Mouse (Mus musculus): ENCODE measurements around the gene Manba. TPM values are rescaled to one million over a fixed set of nuclear protein-coding genes. Genes with fewer than 3 reads are reported as not detected.

The Manba gene
- polyA plus RNA-seq, 1 experiment from 2014 or later: 35.2 TPM

DNA sequence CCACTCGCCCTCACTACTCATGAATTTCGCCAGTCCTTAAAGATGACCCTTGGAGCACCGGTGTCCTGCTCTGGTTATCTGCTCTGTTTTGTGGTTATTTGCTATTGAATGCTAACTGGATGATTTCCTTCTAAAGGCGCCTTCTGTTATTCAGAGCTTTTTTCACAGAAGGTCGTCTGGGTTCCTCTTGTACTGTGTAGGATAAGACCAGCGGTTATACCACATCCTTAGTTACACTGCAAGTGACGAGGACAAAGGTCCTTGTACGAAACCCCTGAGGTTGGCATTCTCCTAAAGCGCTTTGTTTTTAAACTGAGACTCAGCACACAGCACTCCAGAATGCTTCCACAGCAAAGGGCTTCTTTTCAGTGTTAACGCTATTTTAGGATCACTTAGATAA is 117.3 kb downstream of the Manba start:
- peaks cover 41% of the 10 kb centered on the region; the same call in 1 of the 2 replicates for H3K36me3 ChIP-seq
- peak overlapping the region; percentile 88 for H3K27ac ChIP-seq
- H3K27me3 ChIP-seq: no peaks in the 10 kb centered on the region
- H3K9me3 ChIP-seq (replicated peaks): no peaks in the 10 kb centered on the region
- peaks cover 49% of the 10 kb centered on the region for H3K4me1 ChIP-seq (replicated peaks)
- peak overlapping the region; percentile 30; the same call in 1 of the 2 replicates for H3K4me2 ChIP-seq
- 45% methylated on average over 10 of the region's 10 CpGs for WGBS
- H3K9ac ChIP-seq: no peak overlapping the region
- no peak overlapping the region for H3K4me3 ChIP-seq
- ATAC-seq (replicated peaks; ENCODE audit: insufficient number of reproducible peaks, insufficient read depth, low FRiP score, low read depth): no peak

DNA sequence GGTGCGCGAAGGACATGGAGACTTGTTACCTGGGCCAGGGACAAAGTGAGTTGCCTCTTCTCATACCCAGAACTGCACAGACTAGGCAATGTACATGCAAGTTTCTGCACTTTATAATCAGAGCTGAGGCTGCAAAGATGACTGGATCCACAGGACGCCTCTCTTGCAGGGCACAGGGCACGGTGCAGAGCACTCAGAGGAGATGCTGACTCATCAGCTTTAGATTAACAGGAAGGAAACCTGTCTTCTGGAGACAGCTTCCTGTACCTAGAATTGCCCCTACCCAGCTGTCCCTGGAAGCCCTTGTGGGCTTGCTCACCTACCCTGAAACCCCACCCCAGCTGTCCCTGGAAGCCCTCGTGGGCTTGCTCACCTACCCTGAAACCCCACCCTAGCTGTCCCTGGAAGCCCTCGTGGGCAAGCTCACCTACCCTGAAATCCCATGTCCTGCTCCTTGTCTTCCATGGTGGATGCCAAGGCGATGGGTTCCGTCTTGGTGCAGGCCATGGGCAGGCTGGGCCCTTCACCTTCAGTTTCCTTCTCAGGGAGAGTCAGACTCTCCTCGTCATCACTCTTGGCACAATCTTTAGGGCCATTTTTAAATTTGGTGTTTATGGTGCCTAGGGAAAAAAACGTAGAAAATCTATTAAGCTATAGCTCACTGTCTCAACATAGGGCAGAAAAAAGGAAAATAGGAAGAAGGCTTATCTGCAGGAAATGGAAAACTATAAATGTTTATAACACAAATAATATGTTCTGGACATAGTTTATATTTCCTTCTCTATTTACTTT is 119.4 kb downstream of the Manba start:
- Histone ChIP-seq H3K4me2 (no peak overlapping the region), H3K9me3 (replicated peaks) (no peaks in the 10 kb centered on the region), H3K27ac (peak overlapping the region; percentile 17; the same call in 1 of the 2 replicates), H3K4me3 (no peak overlapping the region), H3K27me3 (no peaks in the 10 kb centered on the region), H3K36me3 (peaks cover 53% of the 10 kb centered on the region), H3K4me1 (replicated peaks) (peaks cover 52% of the 10 kb centered on the region), H3K9ac (no peak overlapping the region)
- no peak for ATAC-seq (replicated peaks; ENCODE audit: insufficient number of reproducible peaks, insufficient read depth, low FRiP score, low read depth)
- WGBS: 73% methylated on average over 10 of the region's 10 CpGs

DNA sequence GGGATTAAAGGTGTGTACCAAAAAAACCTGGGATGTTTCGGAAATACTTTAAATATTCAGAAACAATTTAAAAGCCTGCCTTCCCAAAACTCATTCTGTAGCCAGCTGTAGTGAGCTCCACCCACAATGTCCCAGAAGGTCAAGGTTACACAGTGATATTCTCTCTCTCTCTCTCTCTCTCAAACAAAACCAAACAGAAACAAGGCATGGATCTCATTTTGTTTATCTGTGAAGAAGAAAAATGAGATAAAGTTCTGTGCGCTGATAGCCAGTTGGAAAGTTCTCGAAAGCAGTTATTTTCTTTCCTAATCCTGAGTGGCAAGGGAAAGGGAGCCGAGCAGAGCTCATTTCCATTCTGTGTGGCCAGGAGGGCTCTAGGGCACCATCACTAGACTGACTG is 120.1 kb downstream of the Manba start:
- no peak for ATAC-seq (replicated peaks; ENCODE audit: insufficient number of reproducible peaks, insufficient read depth, low FRiP score, low read depth)
- 57% methylated on average over 4 of the region's 4 CpGs for WGBS
- no peak overlapping the region for H3K4me2 ChIP-seq
- peak overlapping the region; percentile 35; the same call in 1 of the 2 replicates for H3K27ac ChIP-seq
- no peaks in the 10 kb centered on the region for H3K27me3 ChIP-seq
- H3K9ac ChIP-seq: no peak overlapping the region
- H3K4me1 ChIP-seq (replicated peaks): peaks cover 52% of the 10 kb centered on the region
- no peak overlapping the region for H3K4me3 ChIP-seq
- H3K9me3 ChIP-seq (replicated peaks): no peaks in the 10 kb centered on the region
- peaks cover 55% of the 10 kb centered on the region for H3K36me3 ChIP-seq

- ATAC-seq (replicated peaks; ENCODE audit: insufficient number of reproducible peaks, insufficient read depth, low FRiP score, low read depth): no peak
- WGBS: 84% methylated on average over 8 of the region's 8 CpGs
- Histone ChIP-seq H3K4me3 (no peak overlapping the region), H3K27ac (no peak overlapping the region), H3K9me3 (replicated peaks) (no peaks in the 10 kb centered on the region), H3K9ac (no peak overlapping the region), H3K4me2 (no peak overlapping the region), H3K4me1 (replicated peaks) (peaks cover 51% of the 10 kb centered on the region), H3K36me3 (peaks cover 60% of the 10 kb centered on the region), H3K27me3 (no peaks in the 10 kb centered on the region)
Measured at GRCm38 (mm10) chr3:135606592-135606991, 121.2 kb downstream of the Manba start.

GRCm38 (mm10) chr3:135607021-135607420 is 121.6 kb downstream of the Manba start:
- H3K4me1 ChIP-seq (replicated peaks): peaks cover 46% of the 10 kb centered on the region
- ATAC-seq (replicated peaks; ENCODE audit: insufficient number of reproducible peaks, insufficient read depth, low FRiP score, low read depth): no peak
- no peak overlapping the region for H3K4me3 ChIP-seq
- H3K9me3 ChIP-seq (replicated peaks): no peaks in the 10 kb centered on the region
- H3K27ac ChIP-seq: 0 out of 2 replicates have a peak overlapping the region, but pooled peaks have one; percentile 37
- H3K9ac ChIP-seq: no peak overlapping the region
- H3K36me3 ChIP-seq: peaks cover 59% of the 10 kb centered on the region
- no peaks in the 10 kb centered on the region for H3K27me3 ChIP-seq
- WGBS: 77% methylated on average over 9 of the region's 9 CpGs
- no peak overlapping the region for H3K4me2 ChIP-seq

- H3K4me3 ChIP-seq: peak overlapping the region; percentile 19; the same call in 1 of the 2 replicates
- peaks cover 66% of the 10 kb centered on the region for H3K36me3 ChIP-seq
- no peak overlapping the region for H3K9ac ChIP-seq
- no peaks in the 10 kb centered on the region for H3K27me3 ChIP-seq
- peak overlapping the region; percentile 44 for H3K4me2 ChIP-seq
- H3K27ac ChIP-seq: peak overlapping the region; percentile 73
- no peak for ATAC-seq (replicated peaks; ENCODE audit: insufficient number of reproducible peaks, insufficient read depth, low FRiP score, low read depth)
- 62% methylated on average over 24 of the region's 24 CpGs for WGBS
- H3K9me3 ChIP-seq (replicated peaks): no peaks in the 10 kb centered on the region
- H3K4me1 ChIP-seq (replicated peaks): peaks cover 39% of the 10 kb centered on the region
Measured at GRCm38 (mm10) chr3:135607660-135608473, 122.5 kb downstream of the Manba start.

DNA sequence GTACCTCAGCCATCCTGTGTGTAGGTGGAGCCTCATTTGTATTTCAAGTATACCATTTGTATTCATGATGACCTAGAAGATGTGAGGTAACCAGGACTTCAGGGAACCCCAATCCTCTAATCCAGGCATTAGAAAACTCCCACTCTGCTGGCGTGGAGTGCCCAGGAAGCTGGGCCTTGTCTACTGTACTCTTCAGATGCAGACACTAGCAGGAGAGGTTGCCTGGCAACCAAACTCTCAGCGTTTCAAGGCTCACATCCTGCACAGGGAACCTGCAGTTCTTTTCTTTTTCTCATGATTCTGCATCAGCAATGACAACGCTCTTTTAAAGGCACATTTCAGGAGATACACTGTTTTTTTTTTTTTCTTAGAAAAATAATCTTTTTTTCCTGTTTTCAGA is 124.8 kb downstream of the Manba start:
- Histone ChIP-seq H3K9me3 (replicated peaks) (no peaks in the 10 kb centered on the region), H3K27me3 (no peaks in the 10 kb centered on the region), H3K27ac (no peak overlapping the region), H3K36me3 (peaks cover 70% of the 10 kb centered on the region), H3K4me2 (no peak overlapping the region), H3K9ac (no peak overlapping the region), H3K4me3 (no peak overlapping the region), H3K4me1 (replicated peaks) (peaks cover 17% of the 10 kb centered on the region)
- WGBS: 57% methylated on average over 3 of the region's 3 CpGs
- no peak for ATAC-seq (replicated peaks; ENCODE audit: insufficient number of reproducible peaks, insufficient read depth, low FRiP score, low read depth)

- H3K4me1 ChIP-seq (replicated peaks): no peaks in the 10 kb centered on the region
- H3K27me3 ChIP-seq: no peaks in the 10 kb centered on the region
- 83% methylated on average over 3 of the region's 3 CpGs for WGBS
- H3K9me3 ChIP-seq (replicated peaks): no peaks in the 10 kb centered on the region
- no peak overlapping the region for H3K4me2 ChIP-seq
- H3K27ac ChIP-seq: no peak overlapping the region
- H3K9ac ChIP-seq: no peak overlapping the region
- peaks cover 84% of the 10 kb centered on the region for H3K36me3 ChIP-seq
- H3K4me3 ChIP-seq: no peak overlapping the region
- ATAC-seq (replicated peaks; ENCODE audit: insufficient number of reproducible peaks, insufficient read depth, low FRiP score, low read depth): no peak
Measured at GRCm38 (mm10) chr3:135614376-135614775, 129.0 kb downstream of the Manba start.

DNA sequence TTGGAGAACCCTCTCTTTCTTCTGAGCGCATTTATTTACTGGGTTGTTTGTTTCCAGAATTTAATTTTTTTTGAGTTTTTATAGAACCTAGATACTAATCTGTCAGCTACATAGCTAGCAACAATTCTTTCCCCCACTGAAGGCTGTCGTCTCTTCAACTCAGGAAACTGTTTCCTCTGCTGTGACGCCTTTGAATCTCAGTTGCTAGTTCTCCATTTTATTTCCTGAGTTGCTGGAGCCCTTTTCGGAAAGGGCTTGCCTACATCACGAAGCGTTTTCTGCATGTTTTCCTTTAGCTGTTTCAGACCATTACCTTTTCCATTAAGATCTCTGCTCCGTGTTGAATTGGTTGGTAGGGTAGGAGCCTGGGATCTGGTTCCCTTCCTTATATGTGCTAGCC is 131.3 kb downstream of the Manba start:
- H3K4me2 ChIP-seq: no peak overlapping the region

More for the DNA sequence above, 131.3 kb downstream of the Manba start:
- no peaks in the 10 kb centered on the region for H3K4me1 ChIP-seq (replicated peaks)
- H3K27ac ChIP-seq: no peak overlapping the region
- no peak for ATAC-seq (replicated peaks; ENCODE audit: insufficient number of reproducible peaks, insufficient read depth, low FRiP score, low read depth)
- H3K9ac ChIP-seq: no peak overlapping the region
- 86% methylated on average over 7 of the region's 7 CpGs for WGBS
- H3K9me3 ChIP-seq (replicated peaks): no peaks in the 10 kb centered on the region
- H3K27me3 ChIP-seq: no peaks in the 10 kb centered on the region
- no peak overlapping the region for H3K4me3 ChIP-seq
- peaks cover 63% of the 10 kb centered on the region for H3K36me3 ChIP-seq

Measured in heart, embryonic 15.5 days (tissue).